Mouse (Mus musculus) CH12.LX (cell line): ENCODE data around the gene Prmt3. TPM values are rescaled to one million over a fixed set of nuclear protein-coding genes. Genes with fewer than 3 reads are reported as not detected.

Source experiments
- DNase-seq: peaks from one replicate; pipeline ENCODE4 v3.0.0-alpha.2; 2013; ENCODE audit errors: extremely low read depth
- H3K27ac ChIP-seq: 2 replicates; pipeline ENCODE4 v1.5.1; 2012; ENCODE audit warnings: low read depth, mild to moderate bottlenecking, control low read depth, moderate library complexity; ENCODE audit not compliant: insufficient read depth
- H3K27me3 ChIP-seq: replicated peaks from 2 replicates; pipeline ENCODE3; 2012; ENCODE audit warnings: inconsistent platforms
- H3K36me3 ChIP-seq, 2 experiments: replicated peaks in 1 of 2; 2 replicates each; pipeline versions ENCODE3 to v1.6.1; 2012; ENCODE audit warnings: inconsistent platforms in 1 of 2, low read length in 1 of 2, mild to moderate bottlenecking in 1 of 2, mixed read lengths in 1 of 2, moderate library complexity in 1 of 2; ENCODE audit not compliant: control insufficient read depth in 1 of 2, insufficient read depth in 1 of 2
- H3K4me1 ChIP-seq, 2 experiments: 2 replicates each; pipeline ENCODE4 v1.6.1; 2012; ENCODE audit warnings: inconsistent platforms in 1 of 2, moderate library complexity in 1 of 2; ENCODE audit not compliant: insufficient read depth in 2 of 2, control insufficient read depth in 1 of 2
- H3K4me2 ChIP-seq: 2 replicates; pipeline ENCODE4 v1.6.1; 2012; ENCODE audit warnings: low read depth, mild to moderate bottlenecking, control low read depth; ENCODE audit not compliant: poor library complexity, insufficient read depth, severe bottlenecking
- H3K4me3 ChIP-seq, 3 experiments: fragments of 150-350 bp in 1 of 3; sonication (generic) in 1 of 3; replicated peaks in 1 of 3; 2 replicates each; pipeline versions ENCODE3 to v1.5.1; 2011 to 2012; ENCODE audit warnings: low read depth in 2 of 3, low read length in 2 of 3, mild to moderate bottlenecking in 2 of 3, moderate library complexity in 2 of 3, control low read depth in 1 of 3, improper control_type of control experiment in 1 of 3, inconsistent platforms in 1 of 3, mixed read lengths in 1 of 3; ENCODE audit not compliant: poor library complexity in 1 of 3
- H3K79me2 ChIP-seq: replicated peaks from 2 replicates; pipeline ENCODE4 v1.6.1; 2012; ENCODE audit warnings: mild to moderate bottlenecking, moderate library complexity; ENCODE audit not compliant: control insufficient read depth, poor library complexity, insufficient read depth, severe bottlenecking; ENCODE audit errors: extremely low read depth
- H3K9ac ChIP-seq: 2 replicates; pipeline ENCODE4 v1.6.1; 2012; ENCODE audit warnings: low read depth, mild to moderate bottlenecking, control low read depth, moderate library complexity; ENCODE audit not compliant: insufficient read depth
- H3K9me3 ChIP-seq: replicated peaks from 2 replicates; pipeline ENCODE3; 2012; ENCODE audit warnings: low read length, inconsistent platforms, mixed read lengths
- BHLHE40 ChIP-seq: IDR thresholded peaks from 2 replicates; pipeline ENCODE4 v1.6.1; 2011; ENCODE audit warnings: mild to moderate bottlenecking, low read depth, low read length, improper control_type of control experiment
- CHD2 ChIP-seq: IDR thresholded peaks from 2 replicates; pipeline ENCODE4 v1.6.1; 2011; ENCODE audit warnings: low read length, improper control_type of control experiment
- E2F4 ChIP-seq: IDR thresholded peaks from 2 replicates; pipeline ENCODE4 v1.6.1; 2011; ENCODE audit warnings: low read depth, low read length, improper control_type of control experiment; ENCODE audit not compliant: insufficient replicate concordance
- ELF1 ChIP-seq: IDR thresholded peaks from 2 replicates; pipeline ENCODE4 v1.6.1; 2014; ENCODE audit warnings: low read depth, mild to moderate bottlenecking, inconsistent platforms, low read length, improper control_type of control experiment
- EP300 ChIP-seq: IDR thresholded peaks from 2 replicates; pipeline ENCODE4 v1.6.1; 2011; ENCODE audit warnings: low read length, improper control_type of control experiment
- JUN ChIP-seq: IDR thresholded peaks from 2 replicates; pipeline ENCODE4 v1.6.1; 2011; ENCODE audit warnings: low read depth, mild to moderate bottlenecking, low read length, improper control_type of control experiment, moderate library complexity; ENCODE audit not compliant: insufficient read depth
- MAFK ChIP-seq: IDR thresholded peaks from 2 replicates; pipeline ENCODE4 v1.6.1; 2011; ENCODE audit warnings: low read length, improper control_type of control experiment; ENCODE audit not compliant: insufficient replicate concordance
- MAX ChIP-seq: IDR thresholded peaks from 2 replicates; pipeline ENCODE4 v1.6.1; 2011; ENCODE audit warnings: low read length, improper control_type of control experiment
- MAZ ChIP-seq: IDR thresholded peaks from 2 replicates; pipeline ENCODE4 v1.6.1; 2012; ENCODE audit warnings: low read depth, mild to moderate bottlenecking, inconsistent platforms, low read length, improper control_type of control experiment, moderate library complexity
- MEF2A ChIP-seq: IDR thresholded peaks from 2 replicates; pipeline ENCODE4 v1.6.1; 2014; ENCODE audit warnings: low read depth, mild to moderate bottlenecking, inconsistent platforms, low read length, improper control_type of control experiment, borderline replicate concordance
- MYC ChIP-seq: IDR thresholded peaks from 2 replicates; pipeline ENCODE4 v1.6.1; 2011; ENCODE audit warnings: low read depth, mild to moderate bottlenecking, improper control_type of control experiment, low read length
- PAX5 ChIP-seq: IDR thresholded peaks from 2 replicates; pipeline ENCODE4 v1.6.1; 2012; ENCODE audit warnings: low read length, inconsistent platforms, mixed read lengths
- POLR2AphosphoS2 ChIP-seq: IDR thresholded peaks from 2 replicates; pipeline ENCODE4 v1.6.1; 2011; ENCODE audit warnings: low read depth, low read length, improper control_type of control experiment
- RCOR1 ChIP-seq: conservative IDR thresholded peaks from 2 replicates; pipeline ENCODE4 v1.6.1; 2012; ENCODE audit warnings: low read depth, mild to moderate bottlenecking, inconsistent platforms, low read length, improper control_type of control experiment
- SIN3A ChIP-seq: IDR thresholded peaks from 2 replicates; pipeline ENCODE4 v1.6.1; 2012; ENCODE audit warnings: low read length, improper control_type of control experiment, inconsistent platforms
- TCF12 ChIP-seq: IDR thresholded peaks from 2 replicates; pipeline ENCODE4 v1.6.1; 2014; ENCODE audit warnings: low read depth, mild to moderate bottlenecking, inconsistent platforms, low read length, improper control_type of control experiment
- USF2 ChIP-seq: conservative IDR thresholded peaks from 2 replicates; pipeline ENCODE4 v1.6.1; 2011; ENCODE audit warnings: low read depth, low read length, improper control_type of control experiment
- ZNF384 ChIP-seq: IDR thresholded peaks from 2 replicates; pipeline ENCODE4 v1.6.1; 2012; ENCODE audit warnings: low read depth, low read length, improper control_type of control experiment, inconsistent platforms
- dilution Hi-C: fragments of 300-500 bp; cut with MboI; formaldehyde crosslinking; loops from 2 replicates; pipeline ENCODE4 v1.14.3; 2020; ENCODE audit warnings: low sequenced_read_pairs; ENCODE audit not compliant: extremely low pct_unique_long_range_greater_than_20kb, extremely low pct_ligation_motif_present
- in situ Hi-C: fragments of 300-500 bp; cut with MboI; formaldehyde crosslinking; loops from 3 replicates; pipeline ENCODE4 v1.14.3; 2019; ENCODE audit warnings: low sequenced_read_pairs, low pct_ligation_motif_present, low pct_unique_long_range_greater_than_20kb, mixed read lengths
- polyA plus RNA-seq: library from polyadenylated mRNA; unstranded; fragments of >175 nt; gene quantifications from 2 replicates; pipeline ENCODE4 v1.2.1, GENCODE M21; 2012; ENCODE audit warnings: low read depth; ENCODE audit not compliant: insufficient read length
- total RNA-seq, 2 experiments: library from RNA; depleted of rRNA; stranded (reverse); fragments of 300-350 nt in 1 of 2; fragments of >200 nt in 1 of 2; gene quantifications; 2 replicates each; pipeline ENCODE4 v1.2.3; 2012 to 2014

Prmt3 gene
- total and polyA plus RNA-seq, 3 experiments: 47.9 to 86.0 (median 54.5) TPM

GRCm38 (mm10) chr7:49764011-49764716 lies 14.0 kb upstream of the Prmt3 start:
- Histone ChIP-seq H3K4me3 (no peak overlapping the region), H3K27ac (no peak overlapping the region), H3K4me2 (no peak overlapping the region), H3K79me2 (no peaks in the 10 kb centered on the region), H3K27me3 (no peaks in the 10 kb centered on the region), H3K9ac (no peak overlapping the region), H3K36me3 (no peaks in the 10 kb centered on the region), H3K4me1 (no peaks in the 10 kb centered on the region), H3K9me3 (peaks cover 7% of the 10 kb centered on the region)
- in situ Hi-C loops (no loop called here), dilution Hi-C loops (no loop called here)
- TF ChIP-seq POLR2AphosphoS2 (no peak), SIN3A (no peak), MAFK (0 out of 2 replicates have a peak, but pooled peaks have one; percentile 15)
- no peak for DNase-seq

DNA sequence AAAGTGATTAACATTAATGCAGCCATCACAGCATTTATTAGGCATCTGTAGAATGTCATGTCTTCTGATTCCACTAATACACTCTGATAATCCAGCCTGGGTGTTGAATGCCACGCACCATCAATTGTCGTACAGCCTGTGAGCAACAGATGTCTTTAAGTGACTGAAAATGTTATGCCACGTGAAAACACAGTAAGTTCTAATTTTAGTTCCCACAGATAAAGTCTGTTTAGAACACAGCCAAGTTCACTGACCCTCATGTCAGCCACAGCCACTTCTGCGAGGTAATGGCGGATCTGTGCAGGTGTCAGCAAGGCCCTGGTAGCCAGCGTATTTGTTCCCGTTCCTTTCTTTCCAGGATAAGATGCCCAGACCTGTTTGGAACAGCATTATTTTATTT lies 12.0 kb upstream of the Prmt3 start:
- no peaks in the 10 kb centered on the region for H3K9me3 ChIP-seq
- H3K36me3 ChIP-seq: no peaks in the 10 kb centered on the region
- dilution Hi-C loops: no loop called here
- H3K9ac ChIP-seq: no peak overlapping the region
- H3K4me3 ChIP-seq: no peak overlapping the region
- H3K4me1 ChIP-seq: no peaks in the 10 kb centered on the region
- H3K79me2 ChIP-seq: no peaks in the 10 kb centered on the region
- no peaks in the 10 kb centered on the region for H3K27me3 ChIP-seq
- in situ Hi-C loops: no loop called here
- no peak overlapping the region for H3K27ac ChIP-seq
- H3K4me2 ChIP-seq: no peak overlapping the region
- no peak for DNase-seq
- TF ChIP-seq MEF2A (no peak), E2F4 (no peak), ZNF384 (no peak), SIN3A (no peak), MAFK (no peak), BHLHE40 (no peak), RCOR1 (no peak), JUN (no peak), MYC (no peak), MAX (no peak), ELF1 (no peak)
- TF ChIP-seq, all 38 proteins: peak for 0

DNA sequence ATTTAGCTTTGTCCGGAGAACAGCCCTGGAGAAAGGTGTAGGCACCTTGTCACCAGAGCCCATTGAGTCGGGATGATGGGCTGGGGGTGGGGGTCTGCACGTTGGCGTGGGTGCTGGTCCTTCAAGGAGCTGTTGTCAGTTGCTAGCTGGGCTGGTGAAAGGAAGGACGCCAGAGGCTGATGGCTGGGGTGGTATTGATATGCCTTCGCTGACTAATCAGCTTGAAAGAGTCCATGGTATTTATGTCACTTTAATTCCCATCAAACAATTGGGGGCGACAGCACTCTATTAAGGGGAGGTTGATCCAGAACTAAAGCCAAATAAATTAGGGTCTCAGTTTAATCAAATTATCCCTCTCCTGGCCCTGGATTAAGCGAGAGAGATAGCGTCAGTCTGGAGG lies 9.6 kb upstream of the Prmt3 start:
- dilution Hi-C loops: no loop called here
- in situ Hi-C loops: no loop called here
- no peaks in the 10 kb centered on the region for H3K36me3 ChIP-seq

More for the DNA sequence above, 9.6 kb upstream of the Prmt3 start:
- no peak overlapping the region for H3K4me3 ChIP-seq
- no peaks in the 10 kb centered on the region for H3K27me3 ChIP-seq
- no peak overlapping the region for H3K4me2 ChIP-seq
- H3K9ac ChIP-seq: no peak overlapping the region
- no peak for TF ChIP-seq MAX
- no peak for TF ChIP-seq CHD2
- no peak for TF ChIP-seq TCF12
- TF ChIP-seq JUN: no peak
- no peak for TF ChIP-seq MAZ
- no peak for TF ChIP-seq BHLHE40
- TF ChIP-seq EP300: no peak
- no peak for TF ChIP-seq PAX5
- TF ChIP-seq USF2: no peak
- DNase-seq: no peak
- no peaks in the 10 kb centered on the region for H3K4me1 ChIP-seq
- H3K27ac ChIP-seq: no peak overlapping the region
- no peaks in the 10 kb centered on the region for H3K79me2 ChIP-seq
- H3K9me3 ChIP-seq: no peaks in the 10 kb centered on the region
